In the genomic region with DNA sequence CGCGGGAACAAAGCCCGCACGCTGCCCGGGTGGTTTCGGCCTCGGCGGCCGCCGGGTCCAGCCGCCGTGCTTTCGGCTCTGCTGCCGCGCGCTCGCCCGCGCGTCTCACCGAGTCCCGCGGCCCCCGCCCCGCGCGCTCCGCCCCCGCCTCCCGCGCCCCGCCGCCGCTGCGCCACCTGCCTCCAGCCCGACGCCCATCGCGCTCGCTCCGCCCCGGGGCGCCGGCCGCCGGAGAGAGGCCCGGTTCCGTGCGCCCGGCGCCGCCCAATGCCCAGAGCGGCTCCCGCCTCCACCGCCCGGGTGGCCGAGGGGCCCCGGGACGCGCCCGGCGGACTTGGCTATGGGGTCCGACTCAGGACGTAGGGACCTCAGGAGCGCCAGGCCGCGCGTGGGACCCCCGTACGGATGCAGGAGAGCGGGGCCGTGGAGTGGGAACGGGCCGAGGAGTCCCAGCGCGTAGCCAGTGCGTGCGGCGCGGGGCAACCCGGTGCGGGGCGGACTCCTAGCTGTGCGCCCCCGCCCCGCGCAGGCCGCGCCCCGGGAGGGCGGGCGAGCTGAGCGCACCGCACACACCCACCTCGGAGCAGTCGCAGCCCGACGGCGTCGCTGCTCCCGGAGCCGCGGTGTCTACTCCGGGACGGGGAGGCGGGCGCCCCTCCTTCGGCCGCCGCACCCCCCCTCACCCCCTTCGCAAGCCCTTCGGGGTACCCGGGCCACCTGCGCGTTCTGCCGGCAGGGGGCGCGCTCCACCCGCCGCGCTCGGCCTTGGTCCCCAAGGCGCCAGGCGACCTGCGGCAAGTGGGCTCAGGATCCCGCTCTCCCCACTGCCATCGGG, we compare ENCODE assay signal across 9 mouse cellular contexts. TPM values are rescaled to one million over a fixed set of nuclear protein-coding genes. Genes with fewer than 3 reads are reported as not detected.
DNase-seq lines count a peak whose midpoint lies in the region; ATAC-seq and TF ChIP-seq lines count a peak whose summit lies in the region.
"Had no signal": no experiment of that assay in that cellular context is flagged by ENCODE, and none has a peak within 500 bp of the region (broad histone marks: within the 10 kb centered on the region; RNA-seq: fewer than 3 reads in every experiment).

No protein-coding gene starts in this region.

- WGBS in hindbrain, postnatal 0 days, result 2% methylated on average over 77 of the region's 127 CpGs

- peak overlapping the region; percentile 89 for H3K9ac ChIP-seq in hindbrain, postnatal 0 days (replicated peaks; ENCODE audit: low read length)

- no peaks in the 10 kb centered on the region for H3K36me3 ChIP-seq in hindbrain, postnatal 0 days (ENCODE audit: insufficient read depth, low read length)

- peak; percentile 58 for TF ChIP-seq CTCF in hindbrain, postnatal 0 days (IDR thresholded peaks at IDR 0.05; ENCODE audit: low read depth)

- peak; percentile 27 for ATAC-seq in common myeloid progenitor, adult 5-6 weeks (replicated peaks; ENCODE audit: low read depth, poor library complexity, severe bottlenecking)
- ATAC-seq in hindbrain, postnatal 0 days, result peak; percentile 71; the same call in 1 of the 2 replicates
- ATAC-seq in activated CD4-positive, CD25-positive, alpha-beta regulatory T cell, adult 4 months, result no peak

- peak overlapping the region; percentile 95 for H3K27ac ChIP-seq in hindbrain, postnatal 0 days

- H3K4me3 ChIP-seq in hindbrain, postnatal 0 days (ENCODE audit: low read length), result peak overlapping the region; percentile 76

- H3K27me3 ChIP-seq in hindbrain, postnatal 0 days (ENCODE audit: insufficient read depth, low read length), result no peaks in the 10 kb centered on the region

- peak; percentile 29 for DNase-seq in ZHBTc4 (ENCODE audit: low read depth, low spot score)
- DNase-seq in gastrocnemius, adult 8-10 months (ENCODE audit: low spot score in 2 of 2), result peak; percentile 50 to 58
- peak; percentile 82 for DNase-seq in hindbrain, postnatal 0 days (ENCODE audit: low spot score)
- peak; percentile 85 for DNase-seq in left cerebral cortex, postnatal 36 days (ENCODE audit: low spot score in 2 of 2)
- peak; percentile 75 for DNase-seq in mesoderm, embryonic 11.5 days (ENCODE audit: low read depth, low spot score)
- peak; percentile 83 for DNase-seq in right cerebral cortex, postnatal 4 days

- H3K4me2 ChIP-seq in hindbrain, postnatal 0 days (ENCODE audit: low read depth, low read length), result peak overlapping the region; percentile 86

- intact Hi-C loops in left cerebral cortex, postnatal 36 days (cut with DNase I), result loop anchor here (2.0 to 5.0 kb wide), 3 partner anchors 74 to 153 kb away; partner anchors contain the start of gene Acsf3

- H3K4me1 ChIP-seq in hindbrain, postnatal 0 days (ENCODE audit: insufficient read depth, low read length), result peaks cover 17% of the 10 kb centered on the region

- H3K9me3 ChIP-seq in hindbrain, postnatal 0 days (ENCODE audit: low read length), result no peaks in the 10 kb centered on the region

RNA-seq across cellular contexts. Expression of gene Cbfa2t3, which starts 20.6 kb away (rescaled TPM):
- total RNA-seq in common myeloid progenitor, adult 5-6 weeks (2017), result 9.0 and 28.2 TPM in 2 replicates
- 10 to 100 TPM; 12.3 to 22.0 (median 17.2) TPM for total RNA-seq in gastrocnemius, adult 8-10 months (2022)
- total RNA-seq in hindbrain, postnatal 0 days (2014; rRNA removed), result 9.2 and 10.0 TPM in 2 replicates
- polyA plus RNA-seq in hindbrain, postnatal 0 days (2015; fragmentation: Nextera tagmentation; extraction: Ambion mirVana), result 12.4 and 12.6 TPM in 2 replicates
- total RNA-seq in left cerebral cortex, postnatal 36 days (2021), result 10 to 100 TPM; 26.2 to 37.5 TPM
- polyA plus RNA-seq in activated CD4-positive, CD25-positive, alpha-beta regulatory T cell, adult 4 months (2017; shearing (Covaris generic)), result under 1 TPM; 0.08 to 0.28 TPM

RNA-seq across cellular contexts. Expression of gene Pabpn1l, which starts 55.7 kb away (rescaled TPM):
- not detected in 2 replicates for total RNA-seq in common myeloid progenitor, adult 5-6 weeks (2017)
- total RNA-seq in gastrocnemius, adult 8-10 months (2022), result under 1 TPM in 1 of 4 experiments, not detected in 3; 0.27 TPM
- not detected in 2 replicates for total RNA-seq in hindbrain, postnatal 0 days (2014; rRNA removed)
- polyA plus RNA-seq in hindbrain, postnatal 0 days (2015; fragmentation: Nextera tagmentation; extraction: Ambion mirVana), result not detected in 2 replicates
- total RNA-seq in left cerebral cortex, postnatal 36 days (2021), result not detected
- not detected for polyA plus RNA-seq in activated CD4-positive, CD25-positive, alpha-beta regulatory T cell, adult 4 months (2017; shearing (Covaris generic))
- total RNA-seq: layer of hippocampus, adult 8-10 months had no signal

Comparison
In these comparisons a context has a peak if more than half of its experiments do, and no peak if none do; other contexts are left out.
1. DNase-seq: peak in every context shown above with its lines; median percentile 85 in left cerebral cortex, postnatal 36 days; 83 in right cerebral cortex, postnatal 4 days; 82 in hindbrain, postnatal 0 days; 75 in mesoderm, embryonic 11.5 days; 54 in gastrocnemius, adult 8-10 months; 29 in ZHBTc4.